In the genomic region with DNA sequence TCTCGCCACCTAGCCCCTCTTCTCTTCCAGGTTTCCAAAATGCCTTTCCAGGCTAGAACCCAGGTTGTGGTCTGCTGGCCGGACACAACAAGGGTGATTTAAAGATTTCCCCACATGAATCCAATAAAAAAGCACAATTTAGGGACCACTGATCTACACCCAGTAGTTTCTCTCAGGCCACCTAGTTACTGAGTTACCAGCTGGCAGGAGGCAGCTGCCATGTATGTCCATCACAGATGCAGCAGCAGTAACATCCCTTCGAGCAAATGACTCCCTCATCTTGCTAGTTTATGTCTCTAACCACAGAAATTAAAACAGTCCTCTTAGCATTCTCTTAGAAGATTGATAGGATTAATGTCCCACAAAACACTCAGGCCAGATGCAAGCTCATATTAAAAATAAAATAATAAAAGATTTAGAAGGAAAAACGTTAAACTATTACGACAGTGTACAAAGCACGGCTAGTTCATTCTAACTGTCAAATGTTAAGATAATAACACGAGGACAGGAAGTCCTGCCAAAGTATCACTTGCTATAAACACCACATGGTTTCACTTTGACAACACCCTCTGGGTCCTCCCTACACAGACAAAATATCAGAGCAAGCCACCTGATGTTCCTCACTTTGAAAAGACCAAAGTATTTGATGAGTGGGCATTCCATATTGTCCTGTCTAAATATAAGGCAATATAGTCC, we compare ENCODE assay signal across 11 mouse cellular contexts. TPM values are rescaled to one million over a fixed set of nuclear protein-coding genes. Genes with fewer than 3 reads are reported as not detected.
DNase-seq lines count a peak whose midpoint lies in the region; ATAC-seq and TF ChIP-seq lines count a peak whose summit lies in the region.
"Had no signal": no experiment of that assay in that cellular context is flagged by ENCODE, and none has a peak within 500 bp of the region (broad histone marks: within the 10 kb centered on the region; RNA-seq: fewer than 3 reads in every experiment).

No protein-coding gene starts in this region.

- 50% methylated on average over 7 of the region's 7 CpGs for WGBS in kidney, embryonic 15.5 days
- WGBS in liver, embryonic 16.5 days (ENCODE audit: insufficient replicate concordance) = 23% methylated on average over 6 of the region's 7 CpGs

- H3K9me3 ChIP-seq in kidney, embryonic 15.5 days (replicated peaks) = no peaks in the 10 kb centered on the region
- H3K9me3 ChIP-seq in ES-Bruce4 (replicated peaks; ENCODE audit: control insufficient read depth, insufficient read depth, low read length, poor library complexity, severe bottlenecking) = peaks cover 57% of the 10 kb centered on the region
- no peaks in the 10 kb centered on the region for H3K9me3 ChIP-seq in liver, embryonic 16.5 days (replicated peaks; ENCODE audit: control insufficient read depth, low read length)
- H3K9me3 ChIP-seq: limb, embryonic 13.5 days had no signal

- TF ChIP-seq EP300 in ES-Bruce4 (IDR thresholded peaks at IDR 0.05; ENCODE audit: insufficient read depth, low read depth, low read length) = no peak

- H3K4me2 ChIP-seq in kidney, embryonic 15.5 days = no peak overlapping the region
- H3K4me2 ChIP-seq in liver, embryonic 16.5 days (ENCODE audit: low read depth, low read length) = peak overlapping the region; percentile 34
- H3K4me2 ChIP-seq: limb, embryonic 13.5 days had no signal

- DNase-seq in kidney, postnatal 10 days = no peak
- peak; percentile 69 for DNase-seq in adipocyte (ENCODE audit: low spot score)
- DNase-seq in left cerebral cortex, adult 11 months (ENCODE audit: low spot score) = no peak
- no peak for DNase-seq in cerebellum, adult 8-10 months
- DNase-seq: adrenal gland, postnatal 10 days had no signal

- peaks cover 5% of the 10 kb centered on the region; the same call in 1 of the 2 replicates for H3K4me1 ChIP-seq in kidney, embryonic 15.5 days
- no peaks in the 10 kb centered on the region for H3K4me1 ChIP-seq in ES-Bruce4 (ENCODE audit: control insufficient read depth, insufficient read depth, low read length)
- H3K4me1 ChIP-seq in liver, embryonic 16.5 days (ENCODE audit: control insufficient read depth, low read depth, low read length) = peaks cover 9% of the 10 kb centered on the region

- H3K36me3 ChIP-seq in kidney, embryonic 15.5 days = no peaks in the 10 kb centered on the region
- H3K36me3 ChIP-seq in ES-Bruce4 (ENCODE audit: control insufficient read depth, insufficient read depth, low read length, poor library complexity, severe bottlenecking) = peaks cover 46% of the 10 kb centered on the region
- no peaks in the 10 kb centered on the region for H3K36me3 ChIP-seq in liver, embryonic 16.5 days (ENCODE audit: control insufficient read depth, insufficient read depth)
- H3K36me3 ChIP-seq: limb, embryonic 13.5 days had no signal

- H3K27me3 ChIP-seq in kidney, embryonic 15.5 days = no peaks in the 10 kb centered on the region
- no peaks in the 10 kb centered on the region for H3K27me3 ChIP-seq in ES-Bruce4 (ENCODE audit: control insufficient read depth, insufficient read depth, low read length, poor library complexity, severe bottlenecking)
- H3K27me3 ChIP-seq in liver, embryonic 16.5 days (ENCODE audit: control insufficient read depth, insufficient read depth, low read depth, low read length) = no peaks in the 10 kb centered on the region
- H3K27me3 ChIP-seq: limb, embryonic 13.5 days; Patski had no signal

- H3K27ac ChIP-seq in kidney, embryonic 15.5 days = 0 out of 2 replicates have a peak overlapping the region, but pooled peaks have one; percentile 14
- H3K27ac ChIP-seq in ES-Bruce4 (ENCODE audit: insufficient read depth, low read length) = peak overlapping the region; percentile 93
- no peak overlapping the region for H3K27ac ChIP-seq in liver, embryonic 16.5 days (ENCODE audit: low read length)
- H3K27ac ChIP-seq: hindbrain, postnatal 0 days; limb, embryonic 13.5 days had no signal

- no peak for TF ChIP-seq POLR2A in ES-Bruce4 (IDR thresholded peaks at IDR 0.05; ENCODE audit: insufficient read depth, low read length)

- TF ChIP-seq CTCF in ES-Bruce4 (IDR thresholded peaks at IDR 0.05; ENCODE audit: low read depth, low read length) = no peak

- ATAC-seq in kidney, embryonic 15.5 days (replicated peaks; ENCODE audit: low FRiP score) = 0 out of 2 replicates have a peak, but pooled peaks have one; percentile 25
- peak; percentile 65 for ATAC-seq in liver, embryonic 16.5 days (ENCODE audit: low read depth)
- ATAC-seq: hindbrain, postnatal 0 days; Patski had no signal

- H3K9ac ChIP-seq in kidney, embryonic 15.5 days = no peak overlapping the region
- H3K9ac ChIP-seq in ES-Bruce4 (ENCODE audit: low read depth, poor library complexity, severe bottlenecking) = no peak overlapping the region
- H3K9ac ChIP-seq in liver, embryonic 16.5 days (ENCODE audit: low read depth, low read length) = no peak overlapping the region; the same call in 1 of the 2 replicates
- H3K9ac ChIP-seq: limb, embryonic 13.5 days had no signal

- H3K4me3 ChIP-seq in kidney, embryonic 15.5 days (replicated peaks) = no peak overlapping the region
- no peak overlapping the region for H3K4me3 ChIP-seq in ES-Bruce4 (ENCODE audit: low read depth, low read length)
- H3K4me3 ChIP-seq in liver, embryonic 16.5 days (ENCODE audit: low read depth, low read length) = no peak overlapping the region
- H3K4me3 ChIP-seq: limb, embryonic 13.5 days had no signal

RNA-seq across cellular contexts. Expression of a gene that starts 56.7 kb away (rescaled TPM):
- 7.3 and 7.9 TPM in 2 replicates for polyA plus RNA-seq in kidney, embryonic 15.5 days (2015; fragmentation: Nextera tagmentation; extraction: Ambion mirVana)
- polyA plus RNA-seq in ES-Bruce4 (2011; ENCODE audit: insufficient read depth, insufficient read length, low read depth, missing spikeins) = 29.0 and 32.2 TPM in 2 replicates
- polyA plus RNA-seq in liver, embryonic 16.5 days (2015; fragmentation: Nextera tagmentation; extraction: Ambion mirVana) = 1.7 and 2.3 TPM in 2 replicates
